Mouse (Mus musculus) urinary bladder, adult 18-20 months (tissue): ENCODE measurements at regions not wholly inside any gene's neighbourhood (a gene's known extent, or its start where the extent isn't known, plus 50 kb on each side); places are given as distances from the start of the nearest gene placed in this dataset.

Experiments used
- DNase-seq, 2 experiments: peaks; one replicate each; pipeline ENCODE4 v3.0.0; 2022; ENCODE audit warnings: low spot score in 2 of 2, mixed read lengths in 2 of 2

GRCm38 (mm10) chr4:53219351-53219750 is 59.7 kb upstream of the Abca1 start:
- peak in 1 of 2 experiments; percentile 45 for DNase-seq

GRCm38 (mm10) chr4:53218752-53219151 is 59.1 kb upstream of the Abca1 start:
- DNase-seq, result no peak

- no peak for DNase-seq
Measured at GRCm38 (mm10) chr4:53218291-53218640, 58.6 kb upstream of the Abca1 start.

GRCm38 (mm10) chr4:53217608-53218290 is 58.1 kb upstream of the Abca1 start:
- DNase-seq, result peak; percentile 69 to 85

DNA sequence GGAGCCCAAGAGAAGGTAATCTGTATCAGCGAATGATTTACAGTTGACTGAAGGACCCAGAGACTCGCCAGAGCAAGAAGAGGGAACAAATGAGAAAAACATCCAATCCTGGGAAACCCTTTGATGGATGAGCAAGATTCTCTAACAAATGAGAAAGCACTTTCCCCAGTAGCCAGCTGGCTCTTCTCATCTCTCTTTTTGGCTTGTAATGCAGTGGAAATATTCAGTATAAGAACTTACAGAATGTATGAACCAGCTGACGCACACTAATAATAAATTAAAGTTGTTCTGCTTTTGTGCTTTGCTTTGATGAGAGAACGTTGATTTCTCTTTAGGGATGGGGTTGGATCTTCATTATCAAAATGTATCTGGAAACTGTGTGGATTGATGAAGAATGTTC is 52.8 kb upstream of the Abca1 start:
- no peak for DNase-seq

- no peak for DNase-seq
Measured at GRCm38 (mm10) chr4:53210685-53211084, 51.0 kb upstream of the Abca1 start.
